Mouse (Mus musculus) liver, adult 2 months (tissue): Measurements from ENCODE around the gene Xpo4. TPM values are rescaled to one million over a fixed set of nuclear protein-coding genes. Genes with fewer than 3 reads are reported as not detected.

Source experiments
- DNase-seq: peaks from one replicate; pipeline ENCODE4 v3.0.0-alpha.2; 2011; ENCODE audit warnings: low read depth, low spot score; ENCODE audit errors: extremely low read depth
- H3K27ac ChIP-seq: fragments of 200-500 bp; replicated peaks from 2 replicates; pipeline ENCODE4 v1.5.1; 2012; ENCODE audit warnings: low read depth, mild to moderate bottlenecking, control low read depth, inconsistent platforms, low read length; ENCODE audit not compliant: insufficient read depth
- H3K27me3 ChIP-seq: fragments of 200-500 bp; 2 replicates; pipeline ENCODE4 v1.6.1; 2012; ENCODE audit warnings: mild to moderate bottlenecking, moderate library complexity, low read length, inconsistent platforms; ENCODE audit not compliant: control insufficient read depth, insufficient read depth
- H3K36me3 ChIP-seq: fragments of 200-500 bp; 2 replicates; pipeline ENCODE4 v1.6.1; 2012; ENCODE audit warnings: low read length, inconsistent platforms; ENCODE audit not compliant: control insufficient read depth, insufficient read depth
- H3K4me1 ChIP-seq: fragments of 200-500 bp; 2 replicates; pipeline ENCODE4 v1.6.1; 2011; ENCODE audit warnings: low read length; ENCODE audit not compliant: control insufficient read depth, insufficient read depth
- H3K4me3 ChIP-seq: fragments of 200-500 bp; 2 replicates; pipeline ENCODE4 v1.5.1; 2011; ENCODE audit warnings: low read depth, mild to moderate bottlenecking, control low read depth, low read length, moderate library complexity; ENCODE audit not compliant: insufficient read depth
- H3K79me2 ChIP-seq: fragments of 200-500 bp; 2 replicates; pipeline ENCODE4 v1.6.1; 2012; ENCODE audit warnings: inconsistent platforms, mild to moderate bottlenecking, low read length, moderate library complexity; ENCODE audit not compliant: control insufficient read depth, insufficient read depth
- H3K9ac ChIP-seq: fragments of 200-500 bp; 2 replicates; pipeline ENCODE4 v1.6.1; 2012; ENCODE audit warnings: low read depth, mild to moderate bottlenecking, control low read depth, inconsistent platforms, low read length
- CTCF ChIP-seq: fragments of 200-500 bp; IDR thresholded peaks from 2 replicates; pipeline ENCODE4 v1.5.1; 2011; ENCODE audit warnings: low read depth, low read length, control low read depth
- POLR2A ChIP-seq: fragments of 200-500 bp; IDR thresholded peaks from 2 replicates; pipeline ENCODE4 v1.6.1; 2011; ENCODE audit warnings: low read length, control low read depth; ENCODE audit not compliant: insufficient read depth; ENCODE audit errors: extremely low read depth
- WGBS: fragments of 180-500 bp; shearing (Covaris S2); methylation state at CpG from one replicate; pipeline ENCODE4 v1.1.7; 2018; 5-methylcytosine and 5-hydroxymethylcytosine counted together
- polyA plus RNA-seq: library from polyadenylated mRNA; depleted of rRNA; stranded (reverse); fragments of >200 nt; gene quantifications from 2 replicates; pipeline ENCODE4 v1.2.3, GENCODE M21; 2012
- total RNA-seq: library from RNA; depleted of rRNA; stranded (reverse); fragments of >200 nt; gene quantifications from 2 replicates; pipeline ENCODE4 v1.2.3, GENCODE M21; 2014

Xpo4 gene
- total and polyA plus RNA-seq, 2 experiments = 1.6 to 8.1 TPM

DNA sequence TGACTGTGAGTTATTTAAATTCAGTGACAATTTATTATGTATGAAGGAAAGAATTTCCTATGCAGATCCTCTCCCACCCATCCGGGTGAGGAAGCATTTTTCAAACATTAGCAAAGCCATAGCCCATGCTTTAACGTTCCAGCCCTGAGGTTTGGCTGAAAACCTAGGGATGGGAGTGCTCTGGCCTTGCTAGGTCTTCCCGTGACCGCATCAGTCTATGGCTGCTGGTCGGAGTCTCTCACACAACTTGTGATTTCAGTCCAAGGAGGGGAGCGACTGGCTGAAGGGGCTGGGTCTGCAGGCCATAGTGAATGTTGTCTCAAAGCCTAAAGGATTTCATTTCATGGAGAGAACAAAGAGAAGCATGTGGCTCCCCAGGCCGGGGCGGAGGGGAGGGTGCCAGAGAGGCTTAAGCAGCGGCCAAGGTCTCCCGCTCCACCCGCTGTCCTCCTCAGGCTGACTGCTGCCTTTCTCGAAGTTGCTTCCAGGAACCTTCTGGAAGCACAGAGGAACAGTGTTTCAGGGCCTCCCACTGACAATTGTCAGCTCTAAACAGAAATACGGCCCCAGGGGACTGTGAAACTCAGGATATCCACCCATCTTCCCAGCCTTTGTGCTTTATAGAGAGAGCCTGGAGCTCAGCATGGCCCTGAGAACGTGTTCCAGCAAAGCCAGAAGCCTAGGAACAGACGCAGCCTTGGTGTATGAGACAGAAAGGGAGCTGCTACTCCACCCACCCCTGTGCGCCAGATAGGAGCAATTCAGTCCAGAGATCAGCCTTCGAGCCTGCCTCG, 42.1 kb upstream of the Xpo4 start:
- Histone ChIP-seq H3K4me3 (no peak overlapping the region), H3K79me2 (no peaks in the 10 kb centered on the region; the same call in 1 of the 2 replicates), H3K27me3 (no peaks in the 10 kb centered on the region), H3K4me1 (no peaks in the 10 kb centered on the region), H3K9ac (no peak overlapping the region), H3K36me3 (no peaks in the 10 kb centered on the region; the same call in 1 of the 2 replicates), H3K27ac (no peak overlapping the region)
- TF ChIP-seq POLR2A = no peak
- no peak for TF ChIP-seq CTCF
- no peak for DNase-seq
- WGBS = 87% methylated on average over 18 of the region's 18 CpGs

- no peaks in the 10 kb centered on the region for H3K27me3 ChIP-seq
- H3K36me3 ChIP-seq = no peaks in the 10 kb centered on the region; the same call in 1 of the 2 replicates
- H3K4me1 ChIP-seq = no peaks in the 10 kb centered on the region
- TF ChIP-seq CTCF (no peak), POLR2A (no peak)
- 92% methylated on average over 4 of the region's 4 CpGs for WGBS
- H3K27ac ChIP-seq = no peak overlapping the region
- H3K4me3 ChIP-seq = no peak overlapping the region
- H3K79me2 ChIP-seq = no peaks in the 10 kb centered on the region; the same call in 1 of the 2 replicates
- H3K9ac ChIP-seq = no peak overlapping the region
- DNase-seq = no peak
Observed at GRCm38 (mm10) chr14:57706760-57707099, 41.5 kb upstream of the Xpo4 start.

GRCm38 (mm10) chr14:57705759-57706158, 40.5 kb upstream of the Xpo4 start:
- 87% methylated on average over 4 of the region's 4 CpGs for WGBS
- no peak overlapping the region for H3K9ac ChIP-seq

DNA sequence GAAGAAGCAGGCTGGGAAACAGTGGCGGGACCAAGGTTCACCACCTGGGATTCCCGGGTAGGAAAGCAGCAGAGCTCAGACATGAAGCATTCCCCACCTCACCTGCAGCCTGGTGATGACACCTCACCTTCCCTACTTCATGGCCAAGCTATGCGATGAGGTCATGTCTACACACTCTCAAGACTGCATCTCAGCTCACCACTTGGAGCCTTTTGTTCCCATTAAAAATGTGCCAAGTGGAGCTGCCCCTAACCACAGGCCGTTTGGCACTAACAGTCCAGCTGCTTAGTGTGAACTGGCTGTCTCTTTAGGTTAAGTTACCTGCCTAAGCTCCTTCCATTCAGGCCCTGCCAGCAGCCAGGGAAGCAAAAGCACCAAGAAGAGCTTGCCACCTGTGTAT, 39.8 kb upstream of the Xpo4 start:
- TF ChIP-seq POLR2A = no peak
- no peak for TF ChIP-seq CTCF
- 87% methylated on average over 4 of the region's 4 CpGs for WGBS
- Histone ChIP-seq H3K79me2 (no peaks in the 10 kb centered on the region), H3K4me1 (no peaks in the 10 kb centered on the region), H3K36me3 (no peaks in the 10 kb centered on the region; the same call in 1 of the 2 replicates), H3K9ac (no peak overlapping the region), H3K27me3 (no peaks in the 10 kb centered on the region), H3K4me3 (no peak overlapping the region), H3K27ac (no peak overlapping the region)
- no peak for DNase-seq

More at GRCm38 (mm10) chr14:57705759-57706158, 40.5 kb upstream of the Xpo4 start:
- no peak overlapping the region for H3K27ac ChIP-seq
- H3K36me3 ChIP-seq = no peaks in the 10 kb centered on the region; the same call in 1 of the 2 replicates
- H3K4me1 ChIP-seq = no peaks in the 10 kb centered on the region
- no peaks in the 10 kb centered on the region for H3K79me2 ChIP-seq
- no peak for DNase-seq
- no peaks in the 10 kb centered on the region for H3K27me3 ChIP-seq
- TF ChIP-seq POLR2A = no peak
- no peak for TF ChIP-seq CTCF
- H3K4me3 ChIP-seq = no peak overlapping the region

GRCm38 (mm10) chr14:57701915-57702477, 36.8 kb upstream of the Xpo4 start:
- TF ChIP-seq CTCF = no peak
- TF ChIP-seq POLR2A = no peak
- H3K27ac ChIP-seq = no peak overlapping the region
- peaks cover 8% of the 10 kb centered on the region for H3K36me3 ChIP-seq
- H3K27me3 ChIP-seq = no peaks in the 10 kb centered on the region
- no peaks in the 10 kb centered on the region for H3K4me1 ChIP-seq
- no peak for DNase-seq
- 81% methylated on average over 12 of the region's 12 CpGs for WGBS
- H3K4me3 ChIP-seq = no peak overlapping the region
- no peaks in the 10 kb centered on the region for H3K79me2 ChIP-seq
- H3K9ac ChIP-seq = no peak overlapping the region

GRCm38 (mm10) chr14:57699461-57699970, 34.3 kb upstream of the Xpo4 start:
- no peak for DNase-seq
- H3K9ac ChIP-seq = no peak overlapping the region
- WGBS = 97% methylated on average over 33 of the region's 33 CpGs
- H3K27me3 ChIP-seq = no peaks in the 10 kb centered on the region
- H3K4me3 ChIP-seq = no peak overlapping the region
- no peak overlapping the region for H3K27ac ChIP-seq
- no peak for TF ChIP-seq CTCF
- TF ChIP-seq POLR2A = no peak
- no peaks in the 10 kb centered on the region for H3K79me2 ChIP-seq
- H3K4me1 ChIP-seq = no peaks in the 10 kb centered on the region
- peaks cover 24% of the 10 kb centered on the region for H3K36me3 ChIP-seq
